Comparison of ENCODE assay signal across 10 mouse cellular contexts in genomic region chr16:24494531-24494930, GRCm38 (mm10).
DNase-seq lines count a peak whose midpoint lies in the region; ATAC-seq and TF ChIP-seq lines count a peak whose summit lies in the region.
"Had no signal": no experiment of that assay in that cellular context is flagged by ENCODE, and none has a peak within 500 bp of the region (broad histone marks: within the 10 kb centered on the region; RNA-seq: fewer than 3 reads in every experiment).

No protein-coding gene starts in this region.

- H3K4me2 ChIP-seq in liver, embryonic 12.5 days: no peak overlapping the region
- H3K4me2 ChIP-seq in embryonic facial prominence, embryonic 12.5 days (replicated peaks): no peak overlapping the region
- no peak overlapping the region for H3K4me2 ChIP-seq in intestine, postnatal 0 days (replicated peaks; ENCODE audit: low read depth)
- no peak overlapping the region for H3K4me2 ChIP-seq in stomach, embryonic 16.5 days (ENCODE audit: low read depth, low read length)
- H3K4me2 ChIP-seq in forebrain, embryonic 11.5 days (ENCODE audit: low read depth, low read length, severe bottlenecking): no peak overlapping the region
- H3K4me2 ChIP-seq: hindbrain, embryonic 12.5 days had no signal

- 62% methylated on average over 6 of the region's 6 CpGs for WGBS in liver, adult 2 months
- WGBS in liver, embryonic 12.5 days (ENCODE audit: insufficient replicate concordance): 57% methylated on average over 6 of the region's 6 CpGs
- WGBS in embryonic facial prominence, embryonic 12.5 days: 33% methylated on average over 6 of the region's 6 CpGs
- 58% methylated on average over 6 of the region's 6 CpGs for WGBS in intestine, postnatal 0 days
- WGBS in stomach, embryonic 16.5 days: 44% methylated on average over 6 of the region's 6 CpGs
- WGBS in forebrain, embryonic 11.5 days: 63% methylated on average over 6 of the region's 6 CpGs

- no peak for ATAC-seq in liver, embryonic 12.5 days
- ATAC-seq in embryonic facial prominence, embryonic 12.5 days (ENCODE audit: insufficient number of reproducible peaks, insufficient read depth, low FRiP score, low TSS enrichment): no peak
- no peak for ATAC-seq in intestine, postnatal 0 days
- peak; percentile 37 for ATAC-seq in stomach, embryonic 16.5 days (ENCODE audit: insufficient read depth, low FRiP score)
- no peak for ATAC-seq in erythroblast, adult 5-6 weeks (replicated peaks; ENCODE audit: low FRiP score, poor library complexity, severe bottlenecking)
- ATAC-seq in forebrain, embryonic 11.5 days (replicated peaks; ENCODE audit: low FRiP score): no peak

- no peak for TF ChIP-seq POLR2A in liver, adult 2 months (IDR thresholded peaks at IDR 0.05; ENCODE audit: extremely low read depth, insufficient read depth, low read length)

- H3K9me3 ChIP-seq in liver, embryonic 12.5 days (replicated peaks): no peaks in the 10 kb centered on the region
- no peaks in the 10 kb centered on the region for H3K9me3 ChIP-seq in embryonic facial prominence, embryonic 12.5 days
- H3K9me3 ChIP-seq in intestine, postnatal 0 days (ENCODE audit: control insufficient read depth): no peaks in the 10 kb centered on the region
- no peaks in the 10 kb centered on the region for H3K9me3 ChIP-seq in stomach, embryonic 16.5 days (replicated peaks; ENCODE audit: control insufficient read depth, low read length)
- no peaks in the 10 kb centered on the region for H3K9me3 ChIP-seq in forebrain, embryonic 11.5 days (ENCODE audit: control insufficient read depth, low read length)
- H3K9me3 ChIP-seq: hindbrain, embryonic 12.5 days; megakaryocyte, embryonic 14.5 days had no signal

- H3K27ac ChIP-seq in liver, adult 2 months (replicated peaks; ENCODE audit: insufficient read depth, low read depth, low read length): no peak overlapping the region
- no peak overlapping the region for H3K27ac ChIP-seq in liver, embryonic 12.5 days
- peak overlapping the region; percentile 25; the same call in 1 of the 2 replicates for H3K27ac ChIP-seq in embryonic facial prominence, embryonic 12.5 days
- H3K27ac ChIP-seq in intestine, postnatal 0 days (ENCODE audit: low read depth, low read length): 0 out of 2 replicates have a peak overlapping the region, but pooled peaks have one; percentile 21
- peak overlapping the region; percentile 77 for H3K27ac ChIP-seq in stomach, embryonic 16.5 days (ENCODE audit: low read length)
- H3K27ac ChIP-seq in forebrain, embryonic 11.5 days (ENCODE audit: low read depth, low read length): no peak overlapping the region
- H3K27ac ChIP-seq: hindbrain, embryonic 12.5 days had no signal

- H3K4me3 ChIP-seq in liver, adult 2 months (ENCODE audit: insufficient read depth, low read depth, low read length): no peak overlapping the region
- no peak overlapping the region for H3K4me3 ChIP-seq in liver, embryonic 12.5 days
- H3K4me3 ChIP-seq in embryonic facial prominence, embryonic 12.5 days: no peak overlapping the region
- H3K4me3 ChIP-seq in intestine, postnatal 0 days (ENCODE audit: low read depth, low read length): no peak overlapping the region
- no peak overlapping the region for H3K4me3 ChIP-seq in stomach, embryonic 16.5 days (replicated peaks; ENCODE audit: low read length)
- no peak overlapping the region for H3K4me3 ChIP-seq in forebrain, embryonic 11.5 days (ENCODE audit: low read depth, low read length)
- H3K4me3 ChIP-seq: hindbrain, embryonic 12.5 days; megakaryocyte, embryonic 14.5 days had no signal

- no peak overlapping the region for H3K9ac ChIP-seq in liver, adult 2 months (ENCODE audit: low read depth, low read length)
- no peak overlapping the region for H3K9ac ChIP-seq in liver, embryonic 12.5 days
- no peak overlapping the region for H3K9ac ChIP-seq in embryonic facial prominence, embryonic 12.5 days
- no peak overlapping the region for H3K9ac ChIP-seq in intestine, postnatal 0 days (ENCODE audit: low read depth, low read length)
- H3K9ac ChIP-seq in stomach, embryonic 16.5 days (ENCODE audit: low read length): no peak overlapping the region
- H3K9ac ChIP-seq in forebrain, embryonic 11.5 days (ENCODE audit: low read length): no peak overlapping the region
- H3K9ac ChIP-seq: hindbrain, embryonic 12.5 days had no signal

- peaks cover 23% of the 10 kb centered on the region; the same call in 1 of the 2 replicates for H3K79me2 ChIP-seq in liver, adult 2 months (ENCODE audit: control insufficient read depth, insufficient read depth, low read length)

- H3K27me3 ChIP-seq in liver, adult 2 months (ENCODE audit: control insufficient read depth, insufficient read depth, low read length): no peaks in the 10 kb centered on the region
- H3K27me3 ChIP-seq in liver, embryonic 12.5 days (replicated peaks): no peaks in the 10 kb centered on the region
- H3K27me3 ChIP-seq in embryonic facial prominence, embryonic 12.5 days: no peaks in the 10 kb centered on the region
- no peaks in the 10 kb centered on the region for H3K27me3 ChIP-seq in intestine, postnatal 0 days (replicated peaks; ENCODE audit: control insufficient read depth, insufficient read depth, low read length)
- no peaks in the 10 kb centered on the region for H3K27me3 ChIP-seq in stomach, embryonic 16.5 days (ENCODE audit: control insufficient read depth, insufficient read depth, low read length)
- H3K27me3 ChIP-seq in forebrain, embryonic 11.5 days (ENCODE audit: control insufficient read depth, insufficient read depth, low read length): no peaks in the 10 kb centered on the region
- H3K27me3 ChIP-seq: hindbrain, embryonic 12.5 days had no signal

- peak; percentile 37 for DNase-seq in liver, adult 2 months (ENCODE audit: extremely low read depth, low read depth, low spot score)
- DNase-seq in cerebellum, postnatal 14 days: no peak
- no peak for DNase-seq in forebrain, embryonic 11.5 days (ENCODE audit: low spot score)

- no peaks in the 10 kb centered on the region for H3K36me3 ChIP-seq in liver, adult 2 months (ENCODE audit: control insufficient read depth, insufficient read depth, low read length)
- no peaks in the 10 kb centered on the region for H3K36me3 ChIP-seq in liver, embryonic 12.5 days
- no peaks in the 10 kb centered on the region for H3K36me3 ChIP-seq in embryonic facial prominence, embryonic 12.5 days
- peaks cover 3% of the 10 kb centered on the region; the same call in 1 of the 2 replicates for H3K36me3 ChIP-seq in intestine, postnatal 0 days (ENCODE audit: control insufficient read depth, insufficient read depth)
- no peaks in the 10 kb centered on the region for H3K36me3 ChIP-seq in stomach, embryonic 16.5 days (ENCODE audit: control insufficient read depth, insufficient read depth, low read length)
- H3K36me3 ChIP-seq in forebrain, embryonic 11.5 days (ENCODE audit: control insufficient read depth, insufficient read depth, low read length): no peaks in the 10 kb centered on the region
- H3K36me3 ChIP-seq: hindbrain, embryonic 12.5 days had no signal

- 0 out of 2 replicates have a peak, but pooled peaks cover 3% of the 10 kb centered on the region for H3K4me1 ChIP-seq in liver, adult 2 months (ENCODE audit: control insufficient read depth, insufficient read depth, low read length)
- peaks cover 14% of the 10 kb centered on the region for H3K4me1 ChIP-seq in liver, embryonic 12.5 days
- H3K4me1 ChIP-seq in embryonic facial prominence, embryonic 12.5 days: peaks cover 53% of the 10 kb centered on the region
- H3K4me1 ChIP-seq in intestine, postnatal 0 days (replicated peaks; ENCODE audit: control insufficient read depth, insufficient read depth, low read length): no peaks in the 10 kb centered on the region
- peaks cover 43% of the 10 kb centered on the region for H3K4me1 ChIP-seq in stomach, embryonic 16.5 days (ENCODE audit: control insufficient read depth, insufficient read depth, low read length)
- peaks cover 5% of the 10 kb centered on the region; the same call in 1 of the 2 replicates for H3K4me1 ChIP-seq in forebrain, embryonic 11.5 days (replicated peaks; ENCODE audit: control insufficient read depth, insufficient read depth, low read length)

- no peak for TF ChIP-seq CTCF in liver, adult 2 months (IDR thresholded peaks at IDR 0.05; ENCODE audit: low read depth, low read length)
- TF ChIP-seq CTCF in intestine, postnatal 0 days (IDR thresholded peaks at IDR 0.05; ENCODE audit: low read depth): no peak

Comparison
In these comparisons a context has a peak if more than half of its experiments do, and no peak if none do; other contexts are left out.
1. H3K27ac ChIP-seq: peak in embryonic facial prominence, embryonic 12.5 days (single experiment), intestine, postnatal 0 days (single experiment) and stomach, embryonic 16.5 days (single experiment); none in liver, adult 2 months (single experiment), liver, embryonic 12.5 days (single experiment) and forebrain, embryonic 11.5 days (single experiment).